Mouse (Mus musculus) cortical plate, adult 2 months (tissue): ENCODE data around the gene Sgms1.

Experiments used
- CTCF ChIP-seq: fragments of 200-500 bp; IDR thresholded peaks from 2 replicates; pipeline ENCODE4 v1.5.1; 2011; ENCODE audit warnings: mild to moderate bottlenecking, control low read depth, low read length; ENCODE audit not compliant: insufficient read depth; ENCODE audit errors: extremely low read depth
- POLR2A ChIP-seq: fragments of 200-500 bp; IDR thresholded peaks from 2 replicates; pipeline ENCODE4 v1.6.1; 2011; ENCODE audit warnings: mild to moderate bottlenecking, low read length, control low read depth; ENCODE audit not compliant: insufficient read depth; ENCODE audit errors: extremely low read depth

GRCm38 (mm10) chr19:32323070-32323469, 66.4 kb downstream of the Sgms1 start:
- TF ChIP-seq POLR2A (no peak), CTCF (no peak)
